Mouse (Mus musculus): ENCODE results near the gene Gm6205. TPM values are rescaled to one million over a fixed set of nuclear protein-coding genes. Genes with fewer than 3 reads are reported as not detected.

Gm6205 gene
- polyA plus RNA-seq (2012; rRNA removed) = not detected in 2 replicates

GRCm38 (mm10) chr5:94648082-94648481, at the start of gene Gm6205:
Gene Gm6205, plus strand, starts transcription at chr5:94648382.

GRCm38 (mm10) chr5:94616242-94616641, 31.9 kb upstream of the Gm6205 start, which contains the start of gene Gm3147:
Gene Gm3147, minus strand, starts transcription at chr5:94616342.

GRCm38 (mm10) chr5:94623679-94624078, 24.5 kb upstream of the Gm6205 start, which contains the start of gene Gm6509:
Gene Gm6509, plus strand, starts transcription at chr5:94623979.

Other genes with a start within 250 kb of the Gm6205 start
- gene Gm7682, start 202.6 kb upstream of the Gm6205 start, polyA plus RNA-seq (2012; rRNA removed) = not detected in 2 replicates
- gene Gm3139, start 122.1 kb upstream of the Gm6205 start, polyA plus RNA-seq (2012; rRNA removed) = not detected in 2 replicates
- not detected in 2 replicates for gene Gm3147, start 32.0 kb upstream of the Gm6205 start, polyA plus RNA-seq (2012; rRNA removed)
- not detected in 2 replicates for gene Gm6509, start 24.4 kb upstream of the Gm6205 start, polyA plus RNA-seq (2012; rRNA removed)
- gene Gm3183, start 217.1 kb downstream of the Gm6205 start, polyA plus RNA-seq (2012; rRNA removed) = not detected in 2 replicates